Mouse (Mus musculus) CH12.LX (cell line): ENCODE measurements around the gene Ubqln1.

Experiments used
- CHD2 ChIP-seq: IDR thresholded peaks from 2 replicates; pipeline ENCODE4 v1.6.1; 2011; ENCODE audit warnings: low read length, improper control_type of control experiment
- CTCF ChIP-seq, 2 experiments: IDR thresholded peaks in 1 of 2; conservative IDR thresholded peaks in 1 of 2; 2 replicates each; pipeline ENCODE4 v1.5.1; 2011 to 2012; ENCODE audit warnings: low read depth in 2 of 2, low read length in 2 of 2, improper control_type of control experiment in 1 of 2, inconsistent platforms in 1 of 2, mild to moderate bottlenecking in 1 of 2, moderate library complexity in 1 of 2
- E2F4 ChIP-seq: IDR thresholded peaks from 2 replicates; pipeline ENCODE4 v1.6.1; 2011; ENCODE audit warnings: low read depth, low read length, improper control_type of control experiment; ENCODE audit not compliant: insufficient replicate concordance
- EP300 ChIP-seq: IDR thresholded peaks from 2 replicates; pipeline ENCODE4 v1.6.1; 2011; ENCODE audit warnings: low read length, improper control_type of control experiment
- MAFK ChIP-seq: IDR thresholded peaks from 2 replicates; pipeline ENCODE4 v1.6.1; 2011; ENCODE audit warnings: low read length, improper control_type of control experiment; ENCODE audit not compliant: insufficient replicate concordance
- POLR2A ChIP-seq: IDR thresholded peaks from 2 replicates; pipeline ENCODE4 v1.6.1; 2011; ENCODE audit warnings: low read depth, mild to moderate bottlenecking, improper control_type of control experiment, low read length
- RCOR1 ChIP-seq: conservative IDR thresholded peaks from 2 replicates; pipeline ENCODE4 v1.6.1; 2012; ENCODE audit warnings: low read depth, mild to moderate bottlenecking, inconsistent platforms, low read length, improper control_type of control experiment
- TBP ChIP-seq: conservative IDR thresholded peaks from 2 replicates; pipeline ENCODE4 v1.6.1; 2011; ENCODE audit warnings: low read depth, low read length, improper control_type of control experiment
- ZMIZ1 ChIP-seq: IDR thresholded peaks from 2 replicates; pipeline ENCODE4 v1.6.1; 2012; ENCODE audit warnings: low read depth, mild to moderate bottlenecking, inconsistent platforms, low read length, improper control_type of control experiment
- ZNF384 ChIP-seq: IDR thresholded peaks from 2 replicates; pipeline ENCODE4 v1.6.1; 2012; ENCODE audit warnings: low read depth, low read length, improper control_type of control experiment, inconsistent platforms

DNA sequence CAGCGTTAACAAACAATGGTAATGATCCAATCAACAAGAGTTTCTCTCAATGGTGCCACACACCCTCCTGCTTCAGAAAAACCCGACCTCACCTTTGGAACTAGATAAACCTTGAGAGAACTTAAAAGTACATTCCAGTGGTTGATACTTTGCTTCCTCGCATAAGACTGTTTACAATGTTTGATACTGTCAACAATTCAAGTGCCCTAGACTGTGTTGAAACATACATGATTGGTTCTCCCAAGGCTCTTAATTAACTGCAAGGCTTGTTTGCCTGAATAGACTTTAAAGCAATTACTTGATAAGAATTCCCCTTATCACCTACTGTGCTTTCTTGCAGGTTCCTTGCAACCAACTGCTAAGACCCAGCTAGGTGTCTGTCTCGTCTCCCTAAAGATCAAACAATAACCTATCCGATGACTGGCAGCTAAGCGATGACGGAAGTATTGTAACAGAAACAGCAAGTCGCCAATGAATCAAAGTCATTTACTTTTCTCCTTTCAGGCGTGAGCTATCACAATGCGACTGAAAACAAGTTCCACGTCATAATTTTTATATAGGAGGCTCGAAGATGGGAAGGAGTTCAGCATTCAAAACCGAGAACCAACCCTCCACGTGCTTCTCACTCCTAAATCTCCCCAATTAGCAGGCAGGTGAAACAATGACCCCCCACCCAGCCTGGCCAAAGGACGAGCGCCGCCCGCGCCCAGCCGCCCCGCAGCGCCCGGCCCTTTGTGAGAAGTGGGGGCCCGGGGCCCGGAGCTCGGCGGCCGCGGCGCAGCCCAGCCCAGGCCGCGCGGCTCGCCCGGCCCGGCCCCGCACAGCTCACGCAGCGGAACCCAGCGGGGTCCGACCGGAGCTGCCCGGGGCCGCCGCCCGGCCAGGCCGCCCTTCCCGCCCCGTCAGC, 854 bp downstream of the Ubqln1 start:
- TF ChIP-seq EP300 (no peak), ZNF384 (no peak), CTCF (conservative IDR thresholded peaks at IDR 0.05 in 1 of 2, IDR thresholded peaks at IDR 0.05 in 1 of 2; ENCODE audit: low read depth in 2 of 2, low read length in 2 of 2) (no peak), TBP (no peak), ZMIZ1 (no peak), POLR2A (no peak), E2F4 (no peak), RCOR1 (no peak), MAFK (no peak), CHD2 (no peak)
